Mouse (Mus musculus): ENCODE measurements around the gene Rapgef5. TPM values are rescaled to one million over a fixed set of nuclear protein-coding genes. Genes with fewer than 3 reads are reported as not detected.

The Rapgef5 gene
- polyA plus RNA-seq, 1 experiment from 2014 or later: 2.1 TPM

DNA sequence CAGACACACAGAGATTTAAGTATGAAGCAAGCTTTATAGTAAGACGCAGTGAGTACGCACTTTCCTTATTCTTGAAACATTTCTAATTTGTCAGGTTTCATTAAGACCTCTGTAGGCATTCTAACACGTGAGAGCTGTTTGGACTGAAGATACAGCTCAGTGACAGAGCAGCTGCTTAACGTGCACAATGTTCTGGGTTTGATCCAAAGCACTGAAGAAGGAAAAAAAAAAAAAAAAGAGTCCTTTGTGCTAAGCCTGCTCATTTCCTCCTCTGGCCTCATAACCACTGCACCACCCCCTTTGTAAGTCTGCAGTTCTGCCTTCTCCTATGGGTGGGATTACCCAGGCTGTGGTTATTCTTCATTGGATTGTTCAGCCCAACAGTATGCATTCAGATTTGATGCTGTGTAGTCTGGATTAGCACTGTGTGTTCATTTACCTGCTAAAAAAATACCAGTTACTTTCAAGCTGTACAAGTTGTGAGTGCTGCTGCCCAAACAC, 103.3 kb downstream of the Rapgef5 start:
- ATAC-seq (no peak), DNase-seq (ENCODE audit: low read depth, low spot score) (no peak)
- in situ Hi-C loops (cut with MboI; ENCODE audit: low pct_unique_long_range_greater_than_20kb): no loop called here
- CTCF ChIA-PET: no interaction called here
- no peak for TF ChIP-seq CTCF (IDR thresholded peaks at IDR 0.05)
- no peaks in the 10 kb centered on the region for H3K27me3 ChIP-seq
- POLR2A ChIA-PET: interaction anchor here (0.6 to 1.2 kb wide), 3 partner anchors 18 to 404 kb away, joined by 3 to 4 read pairs (median 4); no protein-coding TSS in a partner anchor

GRCm38 (mm10) chr12:117622972-117623371, 106.7 kb downstream of the Rapgef5 start:
- in situ Hi-C loops (cut with MboI; ENCODE audit: low pct_unique_long_range_greater_than_20kb): no loop called here
- ATAC-seq: no peak

DNA sequence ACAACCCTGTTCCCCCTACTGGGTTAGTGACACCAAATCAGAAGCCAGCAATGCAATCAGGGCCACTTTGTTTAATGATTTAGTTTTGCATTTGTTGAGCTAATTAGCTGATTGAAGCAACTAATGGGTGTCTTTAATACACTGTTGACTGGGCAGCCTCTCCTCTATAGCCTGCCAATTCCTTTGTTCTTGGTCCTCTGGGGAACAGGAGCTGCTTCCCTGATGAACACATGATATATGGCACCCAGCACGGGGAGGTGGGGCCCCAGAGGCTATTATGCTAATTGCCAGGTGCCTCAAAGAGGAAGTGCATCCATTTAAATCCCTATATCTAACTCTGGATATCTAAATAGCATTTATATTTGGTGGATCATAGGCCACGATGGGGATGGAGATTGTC, 111.0 kb downstream of the Rapgef5 start:
- no peaks in the 10 kb centered on the region for H3K27me3 ChIP-seq
- ATAC-seq: no peak
- ChIA-PET CTCF (no interaction called here), POLR2A (no interaction called here)
- no peak for TF ChIP-seq CTCF (IDR thresholded peaks at IDR 0.05)
- DNase-seq (ENCODE audit: low read depth, low spot score): no peak
- in situ Hi-C loops (cut with MboI; ENCODE audit: low pct_unique_long_range_greater_than_20kb): no loop called here

More at GRCm38 (mm10) chr12:117622972-117623371, 106.7 kb downstream of the Rapgef5 start:
- H3K27me3 ChIP-seq: no peaks in the 10 kb centered on the region
- ChIA-PET POLR2A (no interaction called here), CTCF (no interaction called here)
- DNase-seq (ENCODE audit: low read depth, low spot score): no peak
- no peak for TF ChIP-seq CTCF (IDR thresholded peaks at IDR 0.05)

GRCm38 (mm10) chr12:117628321-117629093, 112.2 kb downstream of the Rapgef5 start:
- in situ Hi-C loops (cut with MboI; ENCODE audit: low pct_unique_long_range_greater_than_20kb): no loop called here
- TF ChIP-seq CTCF (IDR thresholded peaks at IDR 0.05): no peak
- DNase-seq (ENCODE audit: low read depth, low spot score) (no peak), ATAC-seq (no peak)
- ChIA-PET CTCF (interaction anchor here (0.9 kb wide), 1 partner anchor 13 kb away, joined by 3 read pairs; no protein-coding TSS in a partner anchor), POLR2A (no interaction called here)
- no peaks in the 10 kb centered on the region for H3K27me3 ChIP-seq

GRCm38 (mm10) chr12:117632133-117632532, 115.9 kb downstream of the Rapgef5 start:
- ChIA-PET CTCF (interaction anchor here (1.5 kb wide), 1 partner anchor 43 kb away, joined by 3 read pairs; no protein-coding TSS in a partner anchor), POLR2A (no interaction called here)
- DNase-seq (ENCODE audit: low read depth, low spot score): no peak
- no peaks in the 10 kb centered on the region for H3K27me3 ChIP-seq
- TF ChIP-seq CTCF (IDR thresholded peaks at IDR 0.05): no peak
- ATAC-seq: no peak
- in situ Hi-C loops (cut with MboI; ENCODE audit: low pct_unique_long_range_greater_than_20kb): no loop called here

DNA sequence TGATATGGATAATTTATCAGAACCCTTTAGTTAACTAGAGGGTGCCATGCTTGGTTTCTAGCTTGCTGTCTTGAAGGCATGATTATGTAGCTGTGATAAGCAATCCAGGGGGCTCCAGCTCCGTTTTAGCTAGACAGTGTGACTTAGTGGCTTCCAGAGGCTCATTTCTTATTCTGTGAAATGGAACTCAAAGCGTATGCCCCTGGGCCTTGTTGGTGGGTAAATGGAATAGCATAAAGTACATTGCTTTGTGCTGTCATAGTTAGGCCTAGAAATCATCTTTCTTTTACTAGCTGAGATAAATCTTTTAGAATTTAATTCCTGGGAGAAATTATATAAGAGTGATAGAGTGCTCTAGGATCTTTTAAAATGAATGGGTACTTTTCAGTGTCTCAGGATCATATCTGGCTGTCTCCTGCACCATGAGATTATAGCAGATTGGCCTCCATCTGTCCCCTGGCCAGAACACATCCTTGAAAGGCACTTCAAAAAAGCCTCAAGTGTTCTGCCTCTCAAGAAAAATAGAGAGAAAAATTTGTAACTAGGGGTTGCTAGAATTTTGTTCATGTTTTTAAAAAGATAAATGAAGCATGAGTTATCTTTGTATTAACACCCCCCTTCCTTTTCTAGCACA, 120.0 kb downstream of the Rapgef5 start:
- CTCF ChIA-PET: no interaction called here
- H3K27me3 ChIP-seq: no peaks in the 10 kb centered on the region
- no peak for TF ChIP-seq CTCF (IDR thresholded peaks at IDR 0.05)
- in situ Hi-C loops (cut with MboI; ENCODE audit: low pct_unique_long_range_greater_than_20kb): no loop called here
- POLR2A ChIA-PET: no interaction called here
- ATAC-seq: no peak
- DNase-seq (ENCODE audit: low read depth, low spot score): no peak

- in situ Hi-C loops (cut with MboI; ENCODE audit: low pct_unique_long_range_greater_than_20kb): no loop called here
- ChIA-PET POLR2A (no interaction called here), CTCF (no interaction called here)
- no peak for DNase-seq (ENCODE audit: low read depth, low spot score)
- no peak for TF ChIP-seq CTCF (IDR thresholded peaks at IDR 0.05)
- H3K27me3 ChIP-seq: no peaks in the 10 kb centered on the region
- ATAC-seq: no peak
Measured at GRCm38 (mm10) chr12:117636969-117637368, 120.7 kb downstream of the Rapgef5 start.

DNA sequence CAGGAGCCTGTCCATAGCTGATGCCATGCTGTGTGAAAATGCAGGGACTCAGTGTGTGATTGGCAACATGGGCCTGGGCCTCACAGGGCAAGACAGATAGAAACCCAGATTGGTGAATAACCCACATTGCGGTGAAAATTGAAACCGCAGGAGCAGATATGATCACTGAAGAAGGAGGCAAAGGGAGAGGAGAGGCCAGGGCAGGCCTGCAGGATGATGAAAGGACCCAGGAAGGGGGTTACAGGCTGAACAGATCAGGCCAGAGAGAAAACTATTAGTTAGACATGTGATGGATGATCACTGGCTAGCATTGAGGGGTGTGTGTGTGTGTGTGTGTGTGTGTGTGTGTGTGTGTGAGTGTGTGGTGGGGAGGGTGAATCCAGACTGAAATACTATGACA, 122.6 kb downstream of the Rapgef5 start:
- CTCF ChIA-PET: no interaction called here
- in situ Hi-C loops (cut with MboI; ENCODE audit: low pct_unique_long_range_greater_than_20kb): no loop called here
- ATAC-seq: no peak

GRCm38 (mm10) chr12:117639356-117640121, 123.3 kb downstream of the Rapgef5 start:
- ChIA-PET POLR2A (no interaction called here), CTCF (no interaction called here)
- H3K27me3 ChIP-seq: no peaks in the 10 kb centered on the region
- in situ Hi-C loops (cut with MboI; ENCODE audit: low pct_unique_long_range_greater_than_20kb): no loop called here
- TF ChIP-seq CTCF (IDR thresholded peaks at IDR 0.05): no peak
- no peak for ATAC-seq
- no peak for DNase-seq (ENCODE audit: low read depth, low spot score)

More for the DNA sequence above, 122.6 kb downstream of the Rapgef5 start:
- TF ChIP-seq CTCF (IDR thresholded peaks at IDR 0.05): no peak
- H3K27me3 ChIP-seq: no peaks in the 10 kb centered on the region
- POLR2A ChIA-PET: no interaction called here
- no peak for DNase-seq (ENCODE audit: low read depth, low spot score)

GRCm38 (mm10) chr12:117642512-117642911, 126.2 kb downstream of the Rapgef5 start:
- CTCF ChIA-PET: no interaction called here
- POLR2A ChIA-PET: no interaction called here
- in situ Hi-C loops (cut with MboI; ENCODE audit: low pct_unique_long_range_greater_than_20kb): no loop called here
- H3K27me3 ChIP-seq: no peaks in the 10 kb centered on the region
- DNase-seq (ENCODE audit: low read depth, low spot score) (no peak), ATAC-seq (no peak)
- TF ChIP-seq CTCF (IDR thresholded peaks at IDR 0.05): no peak

GRCm38 (mm10) chr12:117645771-117646170, 129.5 kb downstream of the Rapgef5 start:
- DNase-seq (ENCODE audit: low read depth, low spot score): no peak
- in situ Hi-C loops (cut with MboI; ENCODE audit: low pct_unique_long_range_greater_than_20kb): no loop called here
- ATAC-seq: no peak
- TF ChIP-seq CTCF (IDR thresholded peaks at IDR 0.05): no peak
- POLR2A ChIA-PET: no interaction called here
- CTCF ChIA-PET: no interaction called here
- no peaks in the 10 kb centered on the region for H3K27me3 ChIP-seq
